ENCODE assay signal across 1 mouse cellular context in the genomic region with DNA sequence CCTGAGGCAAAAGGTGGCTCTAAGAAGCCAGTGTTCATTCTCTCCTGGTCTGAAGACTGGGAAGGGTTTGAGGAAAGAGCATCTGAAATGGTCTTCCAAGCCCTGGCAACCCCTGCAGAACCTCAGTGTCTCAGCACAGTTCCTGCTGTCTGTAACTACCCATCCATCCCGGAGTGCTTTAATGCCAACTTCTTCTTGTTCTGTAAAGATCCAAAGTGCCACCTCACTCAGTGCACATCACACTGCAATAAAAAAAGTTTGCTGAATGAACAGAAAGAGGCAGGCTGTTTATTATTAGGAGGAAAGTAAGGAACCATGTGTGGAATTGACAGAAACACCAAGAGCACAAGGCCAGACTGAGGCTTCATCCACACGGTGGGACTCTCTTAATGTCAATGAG.
TF ChIP-seq lines count a peak whose summit lies in the region.

No protein-coding gene starts in this region.

TF ChIP-seq in MEL, 35 proteins besides CTCF, POLR2A, EP300 and RAD21 (continued from another document):
- TF ChIP-seq ZC3H11A (IDR thresholded peaks at IDR 0.05; ENCODE audit: low read depth, low read length), result no peak
- no peak for TF ChIP-seq MAFK (IDR thresholded peaks at IDR 0.05; ENCODE audit: borderline replicate concordance, low read depth, low read length)
- no peak for TF ChIP-seq BHLHE40 (IDR thresholded peaks at IDR 0.05; ENCODE audit: borderline replicate concordance, low read depth, low read length)
